Mouse (Mus musculus) E14TG2a.4 (cell line): Measurements from ENCODE around the gene Htr3b.

Source experiments
- CTCF ChIP-seq: conservative IDR thresholded peaks from 2 replicates; pipeline ENCODE4 v1.5.1; 2014; ENCODE audit warnings: low read length
- NANOG ChIP-seq: IDR thresholded peaks from 2 replicates; pipeline ENCODE4 v1.6.1; 2014; ENCODE audit warnings: borderline replicate concordance, low read length, mixed read lengths

DNA sequence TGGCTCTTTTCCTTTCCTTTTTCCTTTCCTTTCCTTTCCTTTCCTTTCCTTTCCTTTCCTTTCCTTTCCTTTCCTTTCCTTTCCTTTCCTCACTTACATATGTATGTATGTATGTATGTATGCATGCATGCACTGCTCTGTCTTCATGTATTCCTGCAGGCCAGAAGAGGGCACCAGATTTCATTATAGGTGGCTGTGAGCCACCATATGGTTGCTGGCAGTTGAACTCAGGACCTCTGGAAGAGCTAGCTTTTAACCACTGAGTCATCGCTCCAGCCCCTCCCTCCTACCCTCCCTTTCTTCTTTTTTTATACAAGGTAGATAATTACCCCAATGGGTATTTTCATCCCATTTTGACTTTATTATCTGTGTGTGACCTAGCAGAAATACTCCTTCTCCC, 30.9 kb upstream of the Htr3b start:
- TF ChIP-seq CTCF = peak; percentile 10; the same call in 1 of the 2 replicates
- TF ChIP-seq NANOG = no peak
